Mouse (Mus musculus) bone marrow, adult 2 months (tissue): ENCODE data around the gene Foxn3. TPM values are rescaled to one million over a fixed set of nuclear protein-coding genes. Genes with fewer than 3 reads are reported as not detected.

ENCODE experiments used
- H3K27ac ChIP-seq: fragments of 200-500 bp; 2 replicates; pipeline ENCODE4 v1.5.1; 2012; ENCODE audit warnings: low read depth, mild to moderate bottlenecking, control low read depth, inconsistent platforms, low read length; ENCODE audit not compliant: control insufficient read depth, poor library complexity, insufficient read depth
- H3K4me1 ChIP-seq: fragments of 200-500 bp; 2 replicates; pipeline ENCODE4 v1.6.1; 2011; ENCODE audit warnings: low read length; ENCODE audit not compliant: control insufficient read depth, insufficient read depth
- H3K4me3 ChIP-seq: fragments of 200-500 bp; replicated peaks from 2 replicates; pipeline ENCODE3; 2011; ENCODE audit warnings: mild to moderate bottlenecking, low read depth, low read length, control low read depth; ENCODE audit not compliant: control insufficient read depth
- CTCF ChIP-seq: fragments of 200-500 bp; IDR thresholded peaks from 2 replicates; pipeline ENCODE4 v1.5.1; 2011; ENCODE audit warnings: low read length, control low read depth; ENCODE audit not compliant: control insufficient read depth, insufficient read depth
- POLR2A ChIP-seq: fragments of 200-500 bp; IDR thresholded peaks from 2 replicates; pipeline ENCODE4 v1.6.1; 2011; ENCODE audit warnings: low read depth, mild to moderate bottlenecking, control low read depth, low read length, borderline replicate concordance; ENCODE audit not compliant: control insufficient read depth
- WGBS: fragments of 180-500 bp; shearing (Covaris S2); methylation state at CpG from one replicate; pipeline ENCODE4 v1.1.7; 2018; 5-methylcytosine and 5-hydroxymethylcytosine counted together
- polyA plus RNA-seq: library from polyadenylated mRNA; stranded (reverse); fragments of >200 nt; gene quantifications from 2 replicates; pipeline ENCODE4 v1.2.4, GENCODE M21; 2011; ENCODE audit warnings: low replicate concordance; ENCODE audit not compliant: missing spikeins, insufficient read depth, insufficient read length

The Foxn3 gene
- polyA plus RNA-seq, 1 experiment = 23.7 TPM

GRCm38 (mm10) chr12:99601392-99601791, 38.0 kb upstream of the Foxn3 start:
- no peaks in the 10 kb centered on the region for H3K4me1 ChIP-seq
- no peak overlapping the region for H3K27ac ChIP-seq
- TF ChIP-seq POLR2A (no peak), CTCF (no peak)
- WGBS = 49% methylated on average over 8 of the region's 8 CpGs
- no peak overlapping the region for H3K4me3 ChIP-seq

GRCm38 (mm10) chr12:99599606-99600005, 36.2 kb upstream of the Foxn3 start:
- Histone ChIP-seq H3K27ac (no peak overlapping the region), H3K4me3 (no peak overlapping the region), H3K4me1 (no peaks in the 10 kb centered on the region)
- TF ChIP-seq CTCF = no peak
- TF ChIP-seq POLR2A = no peak
- 85% methylated on average over 7 of the region's 7 CpGs for WGBS

GRCm38 (mm10) chr12:99596397-99596796, 33.0 kb upstream of the Foxn3 start:
- H3K4me3 ChIP-seq = no peak overlapping the region
- TF ChIP-seq CTCF (no peak), POLR2A (no peak)
- no peaks in the 10 kb centered on the region for H3K4me1 ChIP-seq
- 82% methylated on average over 2 of the region's 2 CpGs for WGBS
- no peak overlapping the region for H3K27ac ChIP-seq

- no peak for TF ChIP-seq POLR2A
- no peak for TF ChIP-seq CTCF
- Histone ChIP-seq H3K4me3 (no peak overlapping the region), H3K4me1 (no peaks in the 10 kb centered on the region), H3K27ac (no peak overlapping the region)
- WGBS = 83% methylated on average over 3 of the region's 3 CpGs
These were observed 24.0 kb upstream of the Foxn3 start for GRCm38 (mm10) chr12:99587338-99587737.

GRCm38 (mm10) chr12:99579989-99580388, 16.6 kb upstream of the Foxn3 start:
- whole genome bisulfite sequencing = 72% methylated on average over 4 of the region's 4 CpGs
- TF ChIP-seq CTCF = no peak
- TF ChIP-seq POLR2A = no peak
- Histone ChIP-seq H3K4me3 (no peak overlapping the region), H3K27ac (no peak overlapping the region), H3K4me1 (no peaks in the 10 kb centered on the region)

- no peak overlapping the region for H3K27ac ChIP-seq
- TF ChIP-seq CTCF = no peak
- no peak for TF ChIP-seq POLR2A
- no peak overlapping the region for H3K4me3 ChIP-seq
- 61% methylated on average over 6 of the region's 6 CpGs for whole genome bisulfite sequencing
- no peaks in the 10 kb centered on the region; the same call in none of the 2 replicates for H3K4me1 ChIP-seq
These were observed 13.3 kb upstream of the Foxn3 start for GRCm38 (mm10) chr12:99576682-99577081.

- Histone ChIP-seq H3K4me3 (no peak overlapping the region), H3K27ac (no peak overlapping the region), H3K4me1 (no peaks in the 10 kb centered on the region; the same call in none of the 2 replicates)
- 53% methylated on average over 13 of the region's 13 CpGs for WGBS
- TF ChIP-seq POLR2A (no peak), CTCF (no peak)
These were observed 10.9 kb upstream of the Foxn3 start for GRCm38 (mm10) chr12:99574299-99574698.

- 66% methylated on average over 6 of the region's 6 CpGs for WGBS
- TF ChIP-seq POLR2A (no peak), CTCF (no peak)
- Histone ChIP-seq H3K4me1 (no peaks in the 10 kb centered on the region; the same call in none of the 2 replicates), H3K4me3 (no peak overlapping the region), H3K27ac (no peak overlapping the region)
These were observed 9.7 kb upstream of the Foxn3 start for GRCm38 (mm10) chr12:99573036-99573435.

GRCm38 (mm10) chr12:99571999-99572398, 8.6 kb upstream of the Foxn3 start:
- WGBS = 81% methylated on average over 8 of the region's 8 CpGs
- Histone ChIP-seq H3K27ac (no peak overlapping the region), H3K4me1 (no peaks in the 10 kb centered on the region; the same call in none of the 2 replicates), H3K4me3 (no peak overlapping the region)
- TF ChIP-seq CTCF (no peak), POLR2A (no peak)
